Mouse (Mus musculus): ENCODE data around the gene Gm21518. TPM values are rescaled to one million over a fixed set of nuclear protein-coding genes. Genes with fewer than 3 reads are reported as not detected.
"Not testable (repeated sequence)": the region's sequence is repeated elsewhere in the genome, so short reads cannot be mapped to it uniquely, and the experiment has no call there.

The Gm21518 gene
- total RNA-seq (2015; ENCODE audit: low replicate concordance) (not detected in 2 replicates), total RNA-seq (2017; ENCODE audit: low replicate concordance) (not detected in 2 replicates)

- ATAC-seq (replicated peaks; ENCODE audit: low FRiP score, poor library complexity, severe bottlenecking), result not testable (repeated sequence)
Observed at GRCm38 (mm10) chrY:62190566-62190965, at the start of gene Gm21518. Gene Gm21518 (plus strand): TSS chrY:62190866.
